Mouse (Mus musculus): ENCODE results near the gene Lmod1. TPM values are rescaled to one million over a fixed set of nuclear protein-coding genes. Genes with fewer than 3 reads are reported as not detected.
A peak's percentile ranks its signal among the peaks of the same experiment; 100 is the strongest.

Gene Lmod1
- 0.16 TPM in 2 replicates for polyA plus RNA-seq (2014; fragmentation: Nextera tagmentation; extraction: Ambion mirVana)

DNA sequence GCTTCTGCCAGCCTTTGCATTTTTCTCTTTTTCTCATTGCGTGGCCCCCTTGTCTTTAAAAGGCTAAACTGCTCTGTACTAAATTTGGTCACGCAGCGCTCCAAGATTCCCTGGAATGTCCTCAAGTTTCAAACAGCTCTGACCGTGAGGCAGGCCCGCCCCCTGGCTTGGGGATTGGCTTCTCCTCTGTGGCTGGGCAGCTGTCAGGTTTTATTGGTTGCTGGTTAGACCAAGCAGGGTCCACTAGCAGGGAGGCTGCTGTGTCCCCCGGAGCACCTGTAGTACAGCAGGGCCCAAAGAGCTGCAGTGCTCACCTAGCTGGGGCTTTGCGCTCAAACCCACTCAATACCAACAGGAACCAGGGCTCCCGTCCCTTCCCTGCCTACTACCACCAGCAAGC lies at the start of gene Lmod1:
Lmod1 (plus strand) TSS at position 237 of the 400 bp plus-strand sequence.
- Histone ChIP-seq H3K4me3 (ENCODE audit: low read depth, low read length) (no peak within 1 kb of the TSS), H3K4me1 (replicated peaks; ENCODE audit: control insufficient read depth, insufficient read depth, low read length) (no peaks in the 10 kb centered on the region), H3K9ac (ENCODE audit: low read depth, low read length) (no peak within 1 kb of the TSS; the same call in 1 of the 2 replicates), H3K27me3 (replicated peaks; ENCODE audit: control insufficient read depth, insufficient read depth, low read length) (peaks cover 14% of the 10 kb centered on the region), H3K4me2 (no peak within 1 kb of the TSS; the same call in 1 of the 2 replicates), H3K9me3 (ENCODE audit: control insufficient read depth, low read length) (no peaks in the 10 kb centered on the region), H3K36me3 (ENCODE audit: control insufficient read depth, insufficient read depth, low read length) (no peaks in the 10 kb centered on the region), H3K27ac (ENCODE audit: low read depth, low read length) (no peak within 1 kb of the TSS)
- WGBS, result 23% methylated on average over 8 of the region's 8 CpGs
- DNase-seq (ENCODE audit: low spot score), result no peak
- ATAC-seq (replicated peaks; ENCODE audit: low FRiP score), result no peak

GRCm38 (mm10) chr1:135280646-135281045 lies 44.0 kb upstream of the Lmod1 start:
- H3K27ac ChIP-seq (ENCODE audit: low read depth, low read length), result no peak overlapping the region
- no peak overlapping the region for H3K4me3 ChIP-seq (ENCODE audit: low read depth, low read length)
- H3K4me2 ChIP-seq, result no peak overlapping the region
- no peaks in the 10 kb centered on the region for H3K4me1 ChIP-seq (replicated peaks; ENCODE audit: control insufficient read depth, insufficient read depth, low read length)
- no peaks in the 10 kb centered on the region for H3K9me3 ChIP-seq (ENCODE audit: control insufficient read depth, low read length)
- ATAC-seq (replicated peaks; ENCODE audit: low FRiP score) (no peak), DNase-seq (ENCODE audit: low spot score) (no peak)
- WGBS, result 87% methylated on average over 9 of the region's 9 CpGs
- no peaks in the 10 kb centered on the region for H3K27me3 ChIP-seq (replicated peaks; ENCODE audit: control insufficient read depth, insufficient read depth, low read length)
- H3K9ac ChIP-seq (ENCODE audit: low read depth, low read length), result no peak overlapping the region
- H3K36me3 ChIP-seq (ENCODE audit: control insufficient read depth, insufficient read depth, low read length), result peaks cover 6% of the 10 kb centered on the region; the same call in 1 of the 2 replicates

DNA sequence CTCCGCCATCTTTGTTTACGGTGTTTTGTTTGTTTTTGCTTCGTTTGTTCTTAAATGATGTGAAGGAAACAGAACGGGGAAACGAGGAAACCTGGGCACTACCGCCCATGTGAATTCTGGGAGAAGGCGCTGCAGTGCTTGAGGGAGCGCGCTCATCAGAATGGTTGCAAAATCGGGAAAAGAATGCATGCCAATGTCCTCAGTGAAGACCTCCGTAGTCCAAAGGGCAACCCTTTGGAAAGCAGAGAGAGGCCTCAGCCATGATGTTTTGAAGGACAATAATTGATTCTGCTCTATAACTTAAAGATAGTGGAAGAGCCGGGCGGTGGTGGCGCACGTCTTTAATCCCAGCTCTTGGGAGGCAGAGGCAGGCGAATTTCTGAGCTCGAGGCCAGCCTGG lies 42.8 kb upstream of the Lmod1 start:
- no peak for ATAC-seq (replicated peaks; ENCODE audit: low FRiP score)
- WGBS, result 92% methylated on average over 17 of the region's 17 CpGs
- no peak overlapping the region for H3K9ac ChIP-seq (ENCODE audit: low read depth, low read length)
- no peak overlapping the region for H3K27ac ChIP-seq (ENCODE audit: low read depth, low read length)
- H3K36me3 ChIP-seq (ENCODE audit: control insufficient read depth, insufficient read depth, low read length), result peaks cover 2% of the 10 kb centered on the region; the same call in 1 of the 2 replicates
- no peaks in the 10 kb centered on the region for H3K9me3 ChIP-seq (ENCODE audit: control insufficient read depth, low read length)
- no peak overlapping the region for H3K4me3 ChIP-seq (ENCODE audit: low read depth, low read length)
- H3K27me3 ChIP-seq (replicated peaks; ENCODE audit: control insufficient read depth, insufficient read depth, low read length), result no peaks in the 10 kb centered on the region
- H3K4me2 ChIP-seq, result peak overlapping the region; percentile 5; the same call in 1 of the 2 replicates
- DNase-seq (ENCODE audit: low spot score), result no peak
- no peaks in the 10 kb centered on the region for H3K4me1 ChIP-seq (replicated peaks; ENCODE audit: control insufficient read depth, insufficient read depth, low read length)

- Histone ChIP-seq H3K27ac (ENCODE audit: low read depth, low read length) (peak overlapping the region; percentile 62; the same call in 1 of the 2 replicates), H3K27me3 (replicated peaks; ENCODE audit: control insufficient read depth, insufficient read depth, low read length) (no peaks in the 10 kb centered on the region), H3K4me2 (peak overlapping the region; percentile 96), H3K9me3 (ENCODE audit: control insufficient read depth, low read length) (no peaks in the 10 kb centered on the region), H3K4me3 (ENCODE audit: low read depth, low read length) (peak overlapping the region; percentile 65), H3K9ac (ENCODE audit: low read depth, low read length) (peak overlapping the region; percentile 75), H3K4me1 (replicated peaks; ENCODE audit: control insufficient read depth, insufficient read depth, low read length) (no peaks in the 10 kb centered on the region), H3K36me3 (ENCODE audit: control insufficient read depth, insufficient read depth, low read length) (no peaks in the 10 kb centered on the region; the same call in 1 of the 2 replicates)
- ATAC-seq (replicated peaks; ENCODE audit: low FRiP score), result 0 out of 2 replicates have a peak, but pooled peaks have one; percentile 18
- WGBS, result 22% methylated on average over 13 of the region's 13 CpGs
- DNase-seq (ENCODE audit: low spot score), result no peak
Measured at GRCm38 (mm10) chr1:135282536-135283286, 41.9 kb upstream of the Lmod1 start.

DNA sequence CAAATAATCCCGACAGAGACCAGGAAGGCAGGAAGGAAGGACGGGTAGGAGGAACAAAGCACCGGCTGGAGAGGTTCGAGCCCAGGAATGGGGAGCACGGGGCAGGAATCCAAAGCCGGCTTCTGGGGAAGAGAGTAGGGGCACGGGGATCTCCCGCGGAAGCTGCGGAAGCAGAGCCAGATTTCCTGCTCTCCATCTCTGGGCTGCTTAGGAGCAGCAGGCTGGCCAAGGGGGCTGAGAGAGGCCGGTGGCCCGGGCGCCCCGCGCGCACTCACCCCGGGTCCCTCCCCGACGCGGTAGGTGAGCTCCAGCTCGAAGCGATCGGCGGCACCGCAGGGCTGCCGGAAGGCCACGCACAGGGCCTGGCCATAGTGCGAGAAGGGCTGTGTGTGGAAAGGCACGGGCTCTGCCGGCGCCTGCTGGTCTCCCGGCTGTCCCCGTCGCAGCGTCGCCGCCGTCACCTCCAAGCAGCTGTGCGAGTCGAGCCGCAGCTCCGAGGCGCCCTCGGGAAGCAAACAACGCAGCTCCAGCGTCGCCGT lies 41.3 kb upstream of the Lmod1 start:
- Histone ChIP-seq H3K9me3 (ENCODE audit: control insufficient read depth, low read length) (no peaks in the 10 kb centered on the region), H3K36me3 (ENCODE audit: control insufficient read depth, insufficient read depth, low read length) (no peaks in the 10 kb centered on the region; the same call in 1 of the 2 replicates), H3K4me2 (peak overlapping the region; percentile 96), H3K4me1 (replicated peaks; ENCODE audit: control insufficient read depth, insufficient read depth, low read length) (no peaks in the 10 kb centered on the region), H3K4me3 (ENCODE audit: low read depth, low read length) (peak overlapping the region; percentile 65), H3K9ac (ENCODE audit: low read depth, low read length) (peak overlapping the region; percentile 75), H3K27ac (ENCODE audit: low read depth, low read length) (peak overlapping the region; percentile 62; the same call in 1 of the 2 replicates), H3K27me3 (replicated peaks; ENCODE audit: control insufficient read depth, insufficient read depth, low read length) (no peaks in the 10 kb centered on the region)
- ATAC-seq (replicated peaks; ENCODE audit: low FRiP score) (peak; percentile 77), DNase-seq (ENCODE audit: low spot score) (peak; percentile 70)
- under 1% methylated on average over 48 of the region's 48 CpGs for WGBS

- no peaks in the 10 kb centered on the region for H3K27me3 ChIP-seq (replicated peaks; ENCODE audit: control insufficient read depth, insufficient read depth, low read length)
- ATAC-seq (replicated peaks; ENCODE audit: low FRiP score), result peak; percentile 82
- no peaks in the 10 kb centered on the region for H3K4me1 ChIP-seq (replicated peaks; ENCODE audit: control insufficient read depth, insufficient read depth, low read length)
- H3K27ac ChIP-seq (ENCODE audit: low read depth, low read length), result peak within 1 kb of the TSS; percentile 62; the same call in 1 of the 2 replicates
- H3K4me2 ChIP-seq, result peak within 1 kb of the TSS; percentile 96
- peak; percentile 66 for DNase-seq (ENCODE audit: low spot score)
- no peaks in the 10 kb centered on the region; the same call in 1 of the 2 replicates for H3K36me3 ChIP-seq (ENCODE audit: control insufficient read depth, insufficient read depth, low read length)
- peak within 1 kb of the TSS; percentile 75 for H3K9ac ChIP-seq (ENCODE audit: low read depth, low read length)
- peak within 1 kb of the TSS; percentile 65 for H3K4me3 ChIP-seq (ENCODE audit: low read depth, low read length)
- WGBS, result under 1% methylated on average over 37 of the region's 39 CpGs
- no peaks in the 10 kb centered on the region for H3K9me3 ChIP-seq (ENCODE audit: control insufficient read depth, low read length)
Measured at GRCm38 (mm10) chr1:135283826-135284291, 40.7 kb upstream of the Lmod1 start, which contains the start of gene Rnpep. Gene Rnpep (minus strand): TSS chr1:135284084.

DNA sequence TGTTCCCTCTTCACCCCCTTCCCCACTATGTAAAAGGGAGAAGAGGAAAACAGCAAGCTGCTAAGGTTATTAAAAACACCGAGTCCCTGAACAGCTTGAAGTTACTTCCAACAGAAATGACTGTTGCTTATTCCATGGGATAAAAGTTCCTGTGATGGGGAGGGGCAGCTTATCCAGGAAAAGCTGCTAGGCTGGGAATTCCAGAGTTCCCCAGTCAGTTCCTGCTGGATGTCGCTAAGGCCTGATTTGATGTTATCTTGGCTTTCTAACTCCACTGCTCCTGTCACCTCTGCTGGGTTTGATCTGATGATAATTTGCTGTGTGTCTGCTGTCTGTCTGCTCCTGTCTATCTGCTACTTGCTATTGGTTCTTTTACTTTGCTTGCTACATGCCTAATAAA lies 38.3 kb upstream of the Lmod1 start:
- ATAC-seq (replicated peaks; ENCODE audit: low FRiP score), result no peak

GRCm38 (mm10) chr1:135290908-135291307 lies 33.7 kb upstream of the Lmod1 start:
- no peaks in the 10 kb centered on the region for H3K27me3 ChIP-seq (replicated peaks; ENCODE audit: control insufficient read depth, insufficient read depth, low read length)
- H3K9me3 ChIP-seq (ENCODE audit: control insufficient read depth, low read length), result no peaks in the 10 kb centered on the region
- no peaks in the 10 kb centered on the region for H3K4me1 ChIP-seq (replicated peaks; ENCODE audit: control insufficient read depth, insufficient read depth, low read length)
- WGBS, result 85% methylated on average over 5 of the region's 5 CpGs
- no peak overlapping the region for H3K4me2 ChIP-seq
- ATAC-seq (replicated peaks; ENCODE audit: low FRiP score), result no peak
- 0 out of 2 replicates have a peak, but pooled peaks cover 6% of the 10 kb centered on the region for H3K36me3 ChIP-seq (ENCODE audit: control insufficient read depth, insufficient read depth, low read length)
- no peak overlapping the region for H3K27ac ChIP-seq (ENCODE audit: low read depth, low read length)
- no peak overlapping the region for H3K4me3 ChIP-seq (ENCODE audit: low read depth, low read length)
- DNase-seq (ENCODE audit: low spot score), result no peak
- H3K9ac ChIP-seq (ENCODE audit: low read depth, low read length), result no peak overlapping the region

More for the DNA sequence above, 38.3 kb upstream of the Lmod1 start:
- no peak overlapping the region for H3K4me2 ChIP-seq
- no peaks in the 10 kb centered on the region for H3K36me3 ChIP-seq (ENCODE audit: control insufficient read depth, insufficient read depth, low read length)
- H3K4me3 ChIP-seq (ENCODE audit: low read depth, low read length), result no peak overlapping the region
- DNase-seq (ENCODE audit: low spot score), result no peak
- H3K4me1 ChIP-seq (replicated peaks; ENCODE audit: control insufficient read depth, insufficient read depth, low read length), result no peaks in the 10 kb centered on the region
- no peaks in the 10 kb centered on the region for H3K9me3 ChIP-seq (ENCODE audit: control insufficient read depth, low read length)
- H3K27me3 ChIP-seq (replicated peaks; ENCODE audit: control insufficient read depth, insufficient read depth, low read length), result no peaks in the 10 kb centered on the region
- no peak overlapping the region for H3K27ac ChIP-seq (ENCODE audit: low read depth, low read length)
- no peak overlapping the region for H3K9ac ChIP-seq (ENCODE audit: low read depth, low read length)
- 61% methylated on average over 2 of the region's 2 CpGs for WGBS
